Mouse (Mus musculus): ENCODE results near the gene Col18a1. TPM values are rescaled to one million over a fixed set of nuclear protein-coding genes. Genes with fewer than 3 reads are reported as not detected.

The Col18a1 gene
- polyA plus RNA-seq, 1 experiment from 2014 or later, result 96.2 TPM

- no peak for ATAC-seq (replicated peaks; ENCODE audit: extremely low read depth, insufficient read depth, low FRiP score)
- H3K27ac ChIP-seq (ENCODE audit: low read length), result no peak overlapping the region
- H3K27me3 ChIP-seq (ENCODE audit: control insufficient read depth, insufficient read depth, low read length), result no peaks in the 10 kb centered on the region
- no peaks in the 10 kb centered on the region for H3K9me3 ChIP-seq (replicated peaks; ENCODE audit: control insufficient read depth, low read length)
- H3K4me2 ChIP-seq (ENCODE audit: low read depth, low read length), result no peak overlapping the region
- 31% methylated on average over 7 of the region's 7 CpGs for WGBS
- H3K36me3 ChIP-seq (ENCODE audit: control insufficient read depth, insufficient read depth), result no peaks in the 10 kb centered on the region
- peaks cover 5% of the 10 kb centered on the region; the same call in 1 of the 2 replicates for H3K4me1 ChIP-seq (ENCODE audit: control insufficient read depth, insufficient read depth, low read length)
- no peak overlapping the region for H3K4me3 ChIP-seq (ENCODE audit: low read length)
- H3K9ac ChIP-seq (ENCODE audit: low read length), result no peak overlapping the region
These were observed 161.4 kb downstream of the Col18a1 start for GRCm38 (mm10) chr10:77004936-77005335.

Other genes starting within 250 kb of the Col18a1 start
- gene Pcbp3, start 204.7 kb downstream of the Col18a1 start, polyA plus RNA-seq (2015; fragmentation: Nextera tagmentation; extraction: Ambion mirVana), result 11.7 and 11.9 TPM in 2 replicates
- gene Slc19a1, start 134.3 kb downstream of the Col18a1 start, polyA plus RNA-seq (2015; fragmentation: Nextera tagmentation; extraction: Ambion mirVana), result 13.4 and 15.1 TPM in 2 replicates
- gene Pofut2, start 92.7 kb upstream of the Col18a1 start, polyA plus RNA-seq (2015; fragmentation: Nextera tagmentation; extraction: Ambion mirVana), result 108 and 115 TPM in 2 replicates

Data from heart, embryonic 16.5 days (tissue).